Mouse (Mus musculus): ENCODE results near the gene Otud1.

Otud1 gene

DNA sequence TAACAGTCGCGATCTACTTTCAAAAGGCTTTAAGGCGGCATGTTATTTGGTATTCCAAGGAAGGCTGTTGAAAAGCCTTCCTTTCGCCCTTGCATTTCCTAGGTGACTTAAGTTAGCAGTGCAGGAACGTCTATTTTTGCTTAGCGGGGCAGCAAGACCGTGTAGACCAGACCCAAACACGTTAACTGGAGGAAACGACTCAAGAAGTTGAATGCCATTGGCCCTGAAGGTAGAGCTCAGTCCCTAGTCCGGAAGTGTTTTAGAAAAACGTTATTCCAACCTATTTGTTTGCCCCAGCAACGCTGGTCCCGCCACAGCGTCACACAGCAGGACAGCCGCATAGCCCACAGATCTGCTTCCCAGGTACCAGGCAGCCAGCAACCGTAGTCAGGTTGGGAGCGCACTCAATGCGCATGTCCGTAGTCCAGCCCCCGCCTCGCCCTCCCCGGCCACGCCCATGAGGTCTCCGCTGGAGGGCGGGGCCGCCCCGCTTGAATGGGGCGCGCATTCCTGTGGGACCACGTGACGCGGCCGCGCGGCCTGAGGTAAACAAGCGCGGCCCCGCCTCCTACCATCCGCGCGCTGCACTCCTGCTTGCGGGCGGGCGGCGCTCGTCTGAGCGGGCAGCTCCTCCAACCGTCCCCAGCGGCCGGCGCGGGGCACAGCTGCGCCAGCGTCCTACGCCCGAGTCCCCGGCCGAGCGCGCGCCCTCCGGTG, at the start of gene Otud1:
Gene Otud1 (plus strand): TSS at position 595 of the 717 bp plus-strand sequence.
- peak; percentile 95 to 98 for DNase-seq

DNA sequence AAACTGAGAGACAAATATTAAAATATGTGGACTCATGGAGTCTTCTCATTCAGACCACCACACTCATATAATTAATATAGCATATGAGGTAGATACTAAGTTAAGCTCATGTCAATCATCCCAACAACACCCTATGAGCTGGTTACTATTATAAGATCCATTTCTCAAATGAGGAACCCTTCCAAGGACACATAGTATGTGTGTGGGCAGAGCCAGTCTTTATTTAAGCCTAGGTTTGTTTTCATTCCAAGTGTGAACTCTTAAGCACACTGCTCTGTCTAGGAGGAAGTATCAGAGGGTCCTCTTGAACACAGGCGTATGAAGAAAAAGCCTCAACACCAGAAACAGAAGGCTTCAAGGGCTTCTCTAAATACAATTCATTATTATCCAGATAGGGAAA, 49.7 kb upstream of the Otud1 start:
- DNase-seq, result no peak

DNA sequence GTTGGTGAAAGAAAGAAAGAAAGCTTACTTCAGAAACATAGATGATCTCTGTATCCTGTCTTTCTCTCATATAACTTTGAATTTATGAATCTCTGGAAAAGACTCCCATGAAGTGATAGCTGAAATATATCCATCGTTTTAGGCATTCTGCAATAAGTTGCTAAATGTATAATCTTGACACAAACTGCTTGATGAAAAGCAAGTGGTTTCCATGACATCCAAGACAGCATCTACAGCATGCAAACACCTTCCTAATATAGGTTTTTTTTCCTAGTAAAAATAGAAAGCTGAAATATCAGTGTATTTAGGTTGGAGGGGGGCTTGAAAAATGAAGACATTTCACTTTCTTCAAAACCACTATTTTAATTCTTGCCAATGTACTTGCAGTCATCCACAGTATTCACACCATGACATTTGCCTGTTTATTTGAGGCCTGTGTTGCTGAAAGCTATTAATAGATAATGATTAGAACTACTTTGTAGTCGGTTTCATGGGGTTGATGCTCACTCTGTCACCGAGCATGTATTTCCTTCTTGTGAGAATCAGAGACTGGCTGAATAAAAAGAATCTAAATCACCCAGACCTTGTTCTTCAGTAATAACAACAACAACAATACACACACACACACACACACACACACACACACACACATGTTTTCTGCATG, 49.0 kb upstream of the Otud1 start:
- DNase-seq, result no peak

DNA sequence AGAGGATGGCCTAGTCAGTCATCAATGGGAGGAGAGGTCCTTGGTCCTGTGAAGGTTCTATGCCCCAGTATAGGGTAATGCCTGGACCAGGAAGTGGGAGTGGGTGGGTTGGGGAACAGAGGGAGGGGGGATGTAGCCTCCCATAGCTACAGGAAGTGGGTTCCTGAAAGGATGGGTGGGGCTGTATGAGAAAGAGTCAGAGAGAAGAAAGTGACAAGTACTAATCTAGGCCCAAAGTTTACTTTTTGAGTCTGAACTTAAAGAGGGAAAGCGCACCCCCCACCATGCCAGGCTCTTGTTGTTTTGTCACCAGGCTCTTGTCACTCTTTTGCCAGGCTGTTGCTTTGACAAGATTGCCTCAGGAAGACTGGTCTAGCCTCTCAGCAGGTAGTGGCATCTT, 35.5 kb upstream of the Otud1 start:
- no peak for DNase-seq

DNA sequence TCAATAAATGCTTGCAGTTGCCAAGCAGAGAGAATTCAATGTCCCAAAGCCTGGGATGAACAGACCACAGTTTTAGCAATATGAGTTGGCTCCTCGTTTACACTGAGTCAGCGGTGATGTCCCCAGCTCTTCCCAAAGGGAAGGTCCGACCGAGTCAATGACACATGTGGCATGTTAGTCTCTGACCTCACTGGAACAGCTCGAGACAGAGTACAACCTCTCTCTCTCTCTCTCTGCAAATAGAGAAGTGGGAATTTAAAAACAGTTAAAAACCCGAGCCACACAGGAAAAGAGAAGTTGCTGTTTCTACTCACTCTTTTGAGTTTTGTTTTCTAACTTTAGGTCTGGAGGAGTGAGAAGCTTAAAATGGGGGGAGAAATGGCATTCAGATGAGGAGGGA, 30.5 kb upstream of the Otud1 start:
- DNase-seq, result no peak

DNA sequence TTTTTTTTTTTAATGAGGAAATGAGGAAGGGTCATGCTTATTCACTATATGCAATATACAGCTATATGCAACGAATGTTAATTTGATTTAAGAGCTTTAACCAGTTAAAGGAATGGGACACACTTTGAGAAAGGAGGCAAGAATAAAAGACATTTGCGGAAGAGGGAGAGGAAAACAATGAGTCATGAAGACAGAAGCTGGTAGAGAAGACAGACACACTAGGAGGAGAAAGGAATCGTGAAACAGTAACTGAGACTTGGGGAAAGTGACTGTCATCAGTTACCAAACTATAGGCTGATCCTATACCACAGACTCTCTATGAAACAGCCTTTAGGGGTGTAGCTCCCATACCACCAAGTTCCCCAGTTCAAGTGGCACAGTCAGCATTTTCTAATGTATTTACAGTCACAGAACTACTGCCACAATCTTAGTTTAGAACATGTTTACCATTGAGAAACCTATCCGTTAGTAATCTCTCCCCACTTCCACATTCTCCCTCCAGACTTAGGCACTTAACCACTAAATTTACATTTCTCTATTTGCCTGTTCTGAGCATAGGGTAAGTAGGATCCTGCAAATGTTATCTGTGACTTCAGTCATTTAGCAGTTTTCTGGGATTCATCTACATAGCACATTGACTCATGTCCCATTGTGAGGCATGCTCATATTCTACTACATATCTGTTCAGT, 29.5 kb upstream of the Otud1 start:
- DNase-seq, result no peak

DNA sequence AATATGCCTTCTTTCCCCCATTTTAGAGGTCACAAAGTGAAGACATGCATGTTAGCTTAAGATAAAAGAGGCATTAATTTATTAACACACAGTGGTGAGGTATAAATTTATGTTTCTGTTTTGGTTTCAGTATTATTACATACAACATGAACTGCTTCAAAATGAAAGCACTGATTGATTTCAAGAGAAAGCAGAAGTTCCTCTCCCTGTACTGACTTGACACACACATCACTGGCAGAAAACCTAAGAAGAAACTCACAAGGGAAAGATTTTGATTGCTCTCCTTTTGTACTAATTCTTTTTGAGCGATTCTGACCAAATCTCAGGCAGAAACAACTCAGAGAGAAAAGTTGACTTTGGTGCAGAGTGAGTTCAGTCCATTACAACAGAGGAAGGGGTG, 27.0 kb upstream of the Otud1 start:
- no peak for DNase-seq

DNA sequence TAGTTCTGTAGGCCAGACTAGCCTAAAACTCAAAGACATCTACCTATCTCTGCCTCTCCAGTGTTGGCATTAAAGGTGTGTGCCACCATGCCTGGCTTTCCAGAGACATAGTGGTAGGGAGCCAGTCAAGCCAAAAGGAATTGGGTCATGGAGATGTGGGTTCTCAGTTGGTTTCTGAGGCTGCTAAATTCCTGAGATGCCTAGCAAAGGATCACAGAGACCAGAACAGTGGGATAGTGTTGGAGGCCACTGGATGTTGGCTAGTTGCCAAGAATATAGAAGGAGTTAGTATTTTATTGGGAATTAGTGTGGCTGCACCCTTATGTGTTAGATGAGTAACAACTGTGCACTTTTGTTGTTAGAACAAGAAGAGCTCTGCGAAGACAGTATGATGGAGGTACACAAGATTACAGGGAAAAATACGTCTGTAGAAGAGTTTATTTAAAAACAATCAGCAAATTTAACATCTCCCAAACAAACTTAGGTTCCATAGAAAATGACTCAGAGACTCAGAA, 24.1 kb upstream of the Otud1 start:
- no peak for DNase-seq

DNA sequence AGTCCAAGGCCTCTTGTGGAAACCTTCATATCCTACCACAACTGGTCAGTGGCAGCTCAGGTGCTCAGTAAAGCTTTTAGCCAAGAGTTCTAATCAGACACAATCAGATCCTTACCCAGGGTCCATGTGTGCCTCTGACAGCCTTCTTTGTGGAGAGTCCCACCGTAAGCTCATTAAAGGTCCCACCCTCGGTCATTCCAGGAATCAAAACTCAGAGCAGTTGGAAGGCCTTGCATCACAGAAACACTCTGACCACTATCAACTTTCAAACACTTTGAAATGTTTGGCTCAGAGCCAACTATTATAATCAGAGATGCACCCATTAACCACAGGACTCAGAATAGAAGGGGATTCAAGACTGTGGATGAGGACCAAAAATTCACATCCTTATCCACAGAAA, 12.4 kb upstream of the Otud1 start:
- no peak for DNase-seq

DNA sequence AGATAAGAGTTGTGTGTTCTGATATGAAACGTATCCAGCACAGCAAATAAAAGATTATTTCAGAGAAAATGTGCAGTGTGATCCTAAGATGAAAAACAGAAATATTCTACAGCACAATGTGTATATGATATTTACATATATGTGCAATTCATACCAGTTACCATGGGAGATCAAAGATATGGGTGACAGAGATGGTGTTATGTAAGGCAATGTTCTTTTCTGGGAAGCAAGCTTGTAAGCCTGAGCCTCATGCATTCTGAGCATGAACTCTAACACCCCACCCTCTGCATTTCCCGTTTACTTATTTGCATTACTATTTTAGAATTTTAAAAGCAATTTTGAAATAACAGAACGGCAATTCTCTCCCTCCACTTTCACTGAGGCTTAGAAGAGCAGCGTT, 11.4 kb upstream of the Otud1 start:
- DNase-seq, result no peak

DNA sequence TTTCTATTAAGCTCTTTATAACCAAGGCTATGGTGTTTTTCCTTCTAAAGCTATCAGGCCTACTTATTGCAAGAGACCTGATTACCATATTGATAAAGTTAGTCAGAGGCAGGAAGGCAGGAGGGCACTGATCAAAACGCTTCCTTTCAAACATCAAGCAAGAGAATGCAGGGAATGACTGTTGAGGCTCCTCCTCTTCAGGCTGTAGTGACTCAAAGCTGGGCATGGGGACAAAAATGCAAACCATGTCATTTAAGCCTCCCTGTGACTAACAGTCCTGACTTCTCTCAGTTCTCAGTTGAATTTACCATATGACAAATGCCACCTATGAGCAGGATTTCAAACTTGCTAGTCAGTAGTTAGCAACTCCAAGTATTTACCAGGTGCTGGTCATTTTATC, 10.6 kb upstream of the Otud1 start:
- no peak for DNase-seq

DNA sequence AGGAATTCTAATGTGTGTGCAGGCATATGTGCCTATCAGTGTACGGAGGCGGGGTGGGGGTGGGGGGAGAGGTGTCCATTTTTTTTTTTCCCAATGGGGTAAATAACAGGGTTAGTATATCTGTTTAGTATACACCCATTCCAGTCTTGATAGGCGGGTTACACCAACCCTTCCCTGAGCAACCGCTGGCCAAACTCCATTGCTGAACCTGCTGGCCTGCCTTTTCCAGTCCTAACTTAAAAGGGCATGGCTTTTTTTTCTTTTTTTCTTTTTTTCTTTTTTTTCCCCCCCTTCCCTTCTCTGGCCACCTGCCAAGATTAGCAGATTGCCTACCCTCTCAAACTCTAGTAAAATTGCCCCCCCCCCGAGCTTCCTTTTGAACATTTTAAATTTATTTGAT, 1.1 kb upstream of the Otud1 start:
- DNase-seq, result peak in 1 of 2 experiments; percentile 9

DNA sequence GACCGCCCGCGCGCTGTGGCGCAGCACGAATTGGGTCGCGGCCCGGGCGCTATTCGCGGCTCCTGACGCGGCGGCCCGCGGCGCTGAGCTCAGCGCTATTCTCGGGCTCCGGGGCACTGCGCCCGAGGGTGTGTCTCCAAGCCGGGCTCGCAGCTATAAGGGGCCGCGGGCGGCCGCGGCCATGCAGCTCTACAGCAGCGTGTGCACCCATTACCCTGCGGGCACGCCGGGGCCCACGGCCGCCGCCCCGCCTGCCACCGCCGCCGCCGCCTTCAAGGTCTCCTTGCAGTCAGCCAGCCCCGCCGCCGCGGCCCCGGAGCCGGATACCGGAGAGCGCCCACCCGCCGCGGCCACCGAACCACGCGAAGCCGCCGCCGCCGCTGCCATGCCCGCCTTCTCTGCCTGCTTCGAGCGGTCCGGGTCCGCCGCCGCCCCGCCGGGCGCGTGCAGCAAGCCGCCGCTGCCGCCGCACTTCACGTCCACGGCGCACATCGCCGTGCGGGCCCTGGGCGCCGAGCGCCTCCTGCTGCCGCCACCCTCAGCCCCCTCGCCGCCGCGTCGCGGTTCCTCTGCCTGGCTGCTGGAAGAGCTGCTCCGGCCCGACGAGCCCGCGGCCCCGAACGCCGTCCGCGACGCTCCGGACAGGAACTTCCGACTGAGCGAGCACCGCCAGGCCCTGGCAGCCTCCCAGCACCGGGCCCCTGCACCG, 483 bp downstream of the Otud1 start:
- peak in 1 of 2 experiments; percentile 60 for DNase-seq

DNA sequence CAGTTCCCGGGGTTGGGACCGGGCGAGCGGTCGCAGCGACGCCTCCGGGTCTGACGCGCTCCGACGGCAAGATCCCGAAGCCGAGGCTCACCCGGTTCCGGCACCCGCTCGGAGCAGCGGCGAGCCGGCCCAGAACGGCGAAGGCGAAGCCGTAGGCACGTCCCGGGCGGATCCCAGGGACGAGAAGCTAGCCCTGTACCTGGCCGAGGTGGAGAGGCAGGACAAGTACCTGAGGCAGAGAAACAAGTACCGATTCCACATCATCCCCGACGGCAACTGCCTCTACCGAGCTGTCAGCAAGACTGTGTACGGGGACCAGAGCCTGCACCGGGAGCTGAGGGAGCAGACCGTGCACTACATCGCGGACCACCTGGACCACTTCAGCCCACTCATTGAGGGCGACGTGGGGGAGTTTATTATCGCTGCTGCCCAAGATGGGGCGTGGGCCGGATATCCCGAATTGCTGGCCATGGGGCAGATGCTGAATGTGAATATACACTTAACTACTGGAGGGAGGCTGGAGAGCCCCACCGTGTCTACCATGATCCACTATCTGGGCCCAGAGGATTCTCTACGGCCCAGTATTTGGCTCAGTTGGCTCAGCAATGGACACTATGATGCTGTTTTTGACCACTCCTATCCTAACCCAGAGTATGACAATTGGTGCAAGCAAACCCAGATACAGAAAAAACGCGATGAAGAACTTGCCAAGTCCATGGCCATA, 1.3 kb downstream of the Otud1 start:
- peak in 1 of 2 experiments; percentile 36 for DNase-seq

DNA sequence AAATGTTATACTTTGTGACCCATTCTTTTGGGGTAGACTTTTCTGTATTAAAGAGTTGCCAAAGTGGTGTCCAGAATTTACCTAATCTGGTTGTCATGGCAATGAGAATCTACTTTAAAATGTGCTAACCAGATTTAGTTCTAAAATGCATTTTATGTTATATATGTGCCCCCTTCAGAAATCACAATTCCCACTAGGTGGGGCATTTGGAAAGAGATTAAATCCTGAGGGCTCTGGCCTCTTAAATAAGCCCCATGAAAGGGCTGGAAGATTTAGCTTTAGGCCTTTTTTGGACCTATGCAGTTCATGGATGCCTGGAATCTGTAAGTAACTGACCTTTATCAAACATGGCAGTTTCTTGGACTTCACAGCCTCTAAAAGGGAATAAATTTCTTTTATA, 3.3 kb downstream of the Otud1 start:
- no peak for DNase-seq

DNA sequence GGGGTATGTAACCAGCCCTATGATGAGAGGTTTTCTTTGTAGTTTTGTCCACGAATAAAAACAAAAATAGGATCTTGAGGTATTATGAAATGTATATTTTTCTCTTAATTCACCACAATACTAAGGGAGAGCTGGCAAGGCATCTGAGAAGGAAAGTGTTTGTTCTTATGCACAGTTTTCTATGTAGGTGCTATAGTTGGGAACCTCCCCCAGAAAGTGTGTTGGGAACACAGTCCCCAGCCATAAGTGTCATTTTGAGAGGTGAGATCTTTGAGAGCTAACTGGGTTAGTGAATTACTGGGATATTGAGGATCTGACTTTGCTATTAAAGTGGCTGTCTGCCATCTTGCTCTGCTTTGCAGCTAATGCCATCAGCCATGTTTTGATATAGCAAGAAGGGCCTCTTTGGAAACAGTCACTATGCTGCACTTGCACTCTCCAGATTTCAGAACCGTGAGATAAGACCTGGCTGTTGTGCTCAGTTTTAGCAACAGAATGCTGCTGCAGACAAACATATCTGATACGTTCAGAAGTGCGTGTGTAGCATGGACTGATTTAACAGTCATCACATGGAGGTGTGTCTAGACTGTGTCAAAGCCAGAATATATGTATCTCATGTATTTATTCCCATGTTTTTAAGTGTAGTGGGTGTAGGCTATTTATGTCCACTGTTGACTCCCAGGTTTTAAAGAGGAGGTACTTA, 5.7 kb downstream of the Otud1 start:
- no peak for DNase-seq

DNA sequence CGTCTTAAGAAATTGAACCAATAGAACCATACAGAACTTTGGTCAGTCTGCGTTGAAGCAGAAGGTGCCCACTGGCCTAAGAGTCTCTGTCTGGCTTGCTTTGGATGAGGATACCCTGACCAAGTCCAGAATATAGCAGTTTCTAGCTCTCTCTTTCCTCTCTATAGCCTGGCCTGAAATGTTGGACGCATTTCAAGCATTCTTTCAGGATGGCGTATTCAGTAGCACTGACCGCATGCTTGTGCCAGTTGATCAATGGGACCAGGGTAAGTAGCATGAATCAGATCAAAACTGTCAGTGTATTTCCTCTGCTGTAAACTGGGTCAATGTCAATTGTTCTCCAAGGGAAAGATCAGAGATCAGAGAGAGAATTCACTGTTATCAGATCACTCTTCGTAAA, 6.6 kb downstream of the Otud1 start:
- no peak for DNase-seq

DNA sequence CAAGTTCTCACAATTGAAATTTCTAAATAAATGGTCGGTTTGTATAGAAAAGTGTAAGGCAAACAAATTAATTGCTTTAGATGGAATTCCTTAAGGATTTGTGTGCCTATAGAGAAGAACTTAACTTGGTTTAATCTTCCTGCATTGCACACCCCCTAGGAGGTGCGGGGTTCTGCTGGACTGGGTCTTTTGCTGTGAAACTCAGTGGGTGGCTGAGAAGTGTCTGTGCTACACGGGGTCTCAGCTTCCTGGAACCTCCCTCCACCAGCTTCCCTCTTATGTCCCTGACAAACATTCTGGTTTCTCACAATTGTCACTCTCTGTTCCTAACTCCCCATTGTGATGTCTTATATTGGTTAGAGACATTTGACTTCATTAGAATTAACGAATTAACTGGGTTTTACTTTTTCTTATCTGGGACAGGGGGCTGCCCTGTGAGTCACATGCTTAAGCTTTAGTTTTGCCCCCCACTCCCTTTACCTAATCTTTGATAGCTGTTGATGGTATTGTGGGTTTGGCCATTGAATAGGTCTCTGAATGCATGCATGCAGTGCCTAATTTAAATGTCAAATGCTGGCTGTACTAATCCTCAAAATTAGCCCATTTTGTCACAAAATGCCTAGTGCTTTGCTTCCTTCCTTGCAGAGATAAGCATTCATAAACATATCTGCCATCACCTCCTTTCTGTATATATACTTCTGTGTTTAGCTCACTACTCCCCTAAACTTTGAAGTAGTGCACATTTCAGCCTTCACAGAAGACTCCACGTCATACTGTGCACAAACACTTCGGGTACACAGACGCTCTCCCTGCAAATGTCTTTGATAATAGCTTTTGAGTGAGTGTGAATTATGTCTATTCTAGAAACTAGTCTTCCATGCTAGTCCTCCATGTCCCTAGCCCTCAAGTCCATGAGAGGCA, 7.3 kb downstream of the Otud1 start:
- no peak for DNase-seq

DNA sequence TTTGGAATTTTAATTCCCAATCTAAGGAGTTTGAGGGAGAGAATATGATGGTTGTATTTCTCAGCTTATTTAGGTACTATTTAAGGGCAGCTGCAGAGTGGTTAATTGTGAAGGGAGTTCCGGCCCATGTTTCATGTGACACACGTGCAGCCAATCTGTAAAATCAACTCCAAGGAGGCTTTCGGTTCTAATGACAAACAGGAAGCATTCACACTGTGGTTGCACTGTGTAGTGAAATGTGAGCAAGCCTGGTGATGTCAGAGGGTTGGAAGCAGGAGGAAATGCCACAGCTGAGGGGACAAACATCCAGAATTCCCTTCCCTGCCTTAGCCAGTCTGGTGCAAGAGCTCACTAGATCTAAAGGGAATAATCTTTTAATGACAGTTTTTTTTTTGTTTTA, 8.3 kb downstream of the Otud1 start:
- DNase-seq, result no peak

DNA sequence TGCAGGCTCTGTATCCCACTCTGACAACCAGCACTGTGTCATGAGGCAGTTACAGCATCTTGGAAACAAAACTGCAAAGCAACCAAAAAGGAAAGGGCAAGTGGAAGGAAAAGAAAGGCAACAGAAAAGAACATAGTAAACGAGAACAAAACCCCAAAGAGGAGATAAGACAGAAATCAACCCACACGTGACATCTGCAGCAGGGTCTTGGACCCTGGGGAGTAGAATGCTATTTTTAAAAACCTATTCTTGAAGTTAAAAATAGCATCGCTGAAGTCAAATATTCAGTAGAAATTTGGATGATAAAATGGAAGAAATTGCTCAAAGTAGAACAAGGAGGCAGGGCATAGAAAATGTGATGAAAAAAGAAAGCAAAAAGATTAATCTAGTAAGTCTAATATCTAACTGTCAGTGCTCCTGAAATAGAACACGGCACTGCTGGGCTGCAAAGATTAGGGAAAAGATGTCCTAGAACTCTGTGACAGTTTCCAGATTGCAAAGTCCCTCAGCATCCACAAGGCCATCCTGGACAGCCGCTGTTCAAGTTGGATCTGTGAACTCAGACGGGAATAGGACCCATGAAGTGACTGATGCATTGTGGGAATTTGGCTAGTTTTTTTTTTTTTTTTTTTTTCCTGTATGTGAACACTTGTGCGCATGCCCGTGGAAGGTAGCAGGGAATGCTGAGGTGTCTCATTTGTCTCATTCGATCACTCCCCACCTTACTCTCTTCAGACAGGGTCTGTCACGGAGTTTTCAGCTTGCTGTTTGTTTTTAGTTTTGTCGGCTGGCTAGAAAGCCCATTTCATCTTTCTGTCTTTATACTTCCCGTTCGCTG, 13.5 kb downstream of the Otud1 start:
- no peak for DNase-seq
